Mouse (Mus musculus) heart, embryonic 15.5 days (tissue): ENCODE data around the gene Tpo. TPM values are rescaled to one million over a fixed set of nuclear protein-coding genes. Genes with fewer than 3 reads are reported as not detected.

Experiments
- ATAC-seq: fragments of 200-750 bp; cut with Nextera tagmentation; replicated peaks from 2 replicates; pipeline ENCODE4 v1.8.0; 2017; ENCODE audit warnings: low read depth, moderate TSS enrichment; ENCODE audit not compliant: insufficient number of reproducible peaks, insufficient read depth, low FRiP score
- H3K27ac ChIP-seq: fragments of 300-500 bp; sonication (generic); 2 replicates; pipeline ENCODE4 v1.5.1; 2015; ENCODE audit warnings: mild to moderate bottlenecking, inconsistent platforms
- H3K27me3 ChIP-seq: fragments of 300-500 bp; sonication (generic); 2 replicates; pipeline ENCODE4 v1.6.1; 2015; ENCODE audit warnings: inconsistent platforms
- H3K36me3 ChIP-seq: fragments of 300-500 bp; sonication (generic); 2 replicates; pipeline ENCODE4 v1.6.1; 2015; ENCODE audit warnings: mild to moderate bottlenecking, inconsistent platforms
- H3K4me1 ChIP-seq: fragments of 300-500 bp; sonication (generic); replicated peaks from 2 replicates; pipeline ENCODE4 v1.6.1; 2015; ENCODE audit warnings: inconsistent platforms
- H3K4me2 ChIP-seq: fragments of 300-500 bp; sonication (generic); 2 replicates; pipeline ENCODE4 v1.6.1; 2015; ENCODE audit warnings: inconsistent platforms, mild to moderate bottlenecking, moderate library complexity
- H3K4me3 ChIP-seq: fragments of 300-500 bp; sonication (generic); 2 replicates; pipeline ENCODE4 v1.5.1; 2015; ENCODE audit warnings: mild to moderate bottlenecking, inconsistent platforms
- H3K9ac ChIP-seq: fragments of 300-500 bp; sonication (generic); 2 replicates; pipeline ENCODE4 v1.6.1; 2015; ENCODE audit warnings: mild to moderate bottlenecking, inconsistent platforms
- H3K9me3 ChIP-seq: fragments of 300-500 bp; sonication (generic); replicated peaks from 2 replicates; pipeline ENCODE4 v1.6.1; 2016; ENCODE audit warnings: inconsistent platforms
- WGBS: fragments of 180-500 bp; shearing (Covaris S2); methylation state at CpG from one replicate; pipeline ENCODE4 v1.1.7; 2015; ENCODE audit warnings: mixed read lengths; 5-methylcytosine and 5-hydroxymethylcytosine counted together
- polyA plus RNA-seq: library from polyadenylated mRNA; unstranded; fragments of >200 nt; fragmentation: Nextera tagmentation; extraction: Ambion mirVana; gene quantifications from 2 replicates; pipeline ENCODE4 v1.2.1, GENCODE M21; 2015

Tpo gene
- polyA plus RNA-seq, 1 experiment from 2014 or later, result not detected

GRCm38 (mm10) chr12:30015501-30015900, 116.9 kb downstream of the Tpo start:
- peaks cover 37% of the 10 kb centered on the region for H3K36me3 ChIP-seq
- no peak overlapping the region for H3K4me2 ChIP-seq
- no peak for ATAC-seq
- no peaks in the 10 kb centered on the region for H3K9me3 ChIP-seq
- 88% methylated on average over 9 of the region's 9 CpGs for WGBS
- no peaks in the 10 kb centered on the region for H3K27me3 ChIP-seq
- no peak overlapping the region for H3K27ac ChIP-seq
- no peak overlapping the region for H3K4me3 ChIP-seq
- no peak overlapping the region for H3K9ac ChIP-seq
- H3K4me1 ChIP-seq, result no peaks in the 10 kb centered on the region

GRCm38 (mm10) chr12:30008741-30009140, 123.7 kb downstream of the Tpo start:
- Histone ChIP-seq H3K36me3 (peaks cover 48% of the 10 kb centered on the region), H3K27me3 (no peaks in the 10 kb centered on the region), H3K4me3 (no peak overlapping the region), H3K4me2 (no peak overlapping the region), H3K9ac (no peak overlapping the region), H3K4me1 (no peaks in the 10 kb centered on the region), H3K27ac (no peak overlapping the region), H3K9me3 (no peaks in the 10 kb centered on the region)
- ATAC-seq, result no peak
- WGBS, result 53% methylated on average over 5 of the region's 5 CpGs

DNA sequence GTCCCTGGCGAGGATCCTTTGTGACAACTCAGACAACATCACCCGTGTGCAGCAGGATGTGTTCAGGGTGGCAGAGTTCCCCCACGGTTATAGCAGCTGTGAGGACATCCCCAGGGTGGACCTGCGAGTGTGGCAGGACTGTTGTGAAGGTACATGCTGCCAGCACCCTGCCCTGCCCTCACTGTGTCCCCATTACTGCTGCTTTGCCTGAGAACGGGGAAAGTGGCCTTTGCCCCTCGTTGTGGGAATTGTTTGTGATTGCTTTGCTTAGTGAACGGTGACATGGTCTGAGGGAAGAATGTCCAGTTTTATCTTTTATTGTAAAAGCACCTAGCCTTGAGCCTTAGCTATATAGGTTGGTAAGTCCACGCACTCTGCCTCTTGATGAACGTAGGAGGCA, 125.8 kb downstream of the Tpo start:
- H3K4me1 ChIP-seq, result no peaks in the 10 kb centered on the region
- H3K4me3 ChIP-seq, result no peak overlapping the region
- no peaks in the 10 kb centered on the region for H3K9me3 ChIP-seq
- no peak overlapping the region for H3K9ac ChIP-seq
- H3K36me3 ChIP-seq, result peaks cover 57% of the 10 kb centered on the region
- H3K27ac ChIP-seq, result no peak overlapping the region
- no peak overlapping the region for H3K4me2 ChIP-seq
- WGBS, result 83% methylated on average over 9 of the region's 9 CpGs
- no peaks in the 10 kb centered on the region for H3K27me3 ChIP-seq
- ATAC-seq, result no peak

Other genes starting within 250 kb of the Tpo start
- gene Pxdn, start 195.0 kb downstream of the Tpo start, polyA plus RNA-seq, result 60.0 and 78.0 TPM in 2 replicates
- 5.0 and 5.8 TPM in 2 replicates for gene Sntg2, start 240.8 kb upstream of the Tpo start, polyA plus RNA-seq